Mouse (Mus musculus) adrenal gland, postnatal 10 days (tissue): ENCODE results near the gene Csnk2b. TPM values are rescaled to one million over a fixed set of nuclear protein-coding genes. Genes with fewer than 3 reads are reported as not detected.

Experiments used
- DNase-seq: peaks from one replicate; pipeline ENCODE4 v3.0.0; 2021; ENCODE audit warnings: mixed read lengths
- total RNA-seq, 2 experiments: library from RNA; stranded (reverse); gene quantifications; 2 replicates each; pipeline ENCODE4 v1.2.3; 2021

Gene Csnk2b
- total RNA-seq, 2 experiments from 2014 or later: 198 to 200 TPM

- DNase-seq: peak; percentile 95
These were observed 32.8 kb downstream of the Csnk2b start, which contains the start of gene Abhd16a for GRCm38 (mm10) chr17:35088825-35089644. Gene Abhd16a, plus strand, starts transcription at chr17:35089263.

- DNase-seq: no peak
These were observed 33.7 kb downstream of the Csnk2b start for GRCm38 (mm10) chr17:35088151-35088550.

- no peak for DNase-seq
These were observed 36.5 kb downstream of the Csnk2b start, which contains the start of gene Ly6g6f for GRCm38 (mm10) chr17:35085208-35085865. Gene Ly6g6f, minus strand, starts transcription at chr17:35085610.

DNA sequence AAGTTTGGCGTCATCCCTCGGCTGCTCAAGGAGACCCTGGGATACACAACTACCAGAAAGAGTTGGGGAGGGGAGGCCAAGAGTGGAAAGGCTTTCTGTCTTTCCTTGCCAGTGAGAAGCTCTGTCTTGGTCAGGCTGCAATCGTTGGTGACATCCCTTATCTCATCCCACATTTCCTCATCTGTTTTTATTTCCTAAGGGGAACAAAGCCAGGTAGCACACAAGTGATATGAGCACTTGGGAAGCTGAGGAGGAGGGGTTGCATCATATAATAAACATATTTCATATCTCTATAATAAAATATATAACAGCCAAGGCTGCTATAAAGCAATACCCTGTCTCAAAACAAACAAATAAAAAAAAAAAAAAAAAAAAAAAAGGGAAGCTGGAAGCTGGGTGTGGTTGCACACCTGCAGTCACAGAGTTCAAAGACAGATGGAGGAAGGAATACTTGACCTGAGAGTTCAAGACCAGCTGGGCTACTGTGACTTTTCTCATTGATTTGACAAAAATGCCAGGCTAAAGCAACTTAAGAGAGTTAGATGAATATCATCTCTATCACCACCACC lies 37.8 kb downstream of the Csnk2b start:
- no peak for DNase-seq

GRCm38 (mm10) chr17:35082841-35083576 lies 38.8 kb downstream of the Csnk2b start:
- no peak for DNase-seq

DNA sequence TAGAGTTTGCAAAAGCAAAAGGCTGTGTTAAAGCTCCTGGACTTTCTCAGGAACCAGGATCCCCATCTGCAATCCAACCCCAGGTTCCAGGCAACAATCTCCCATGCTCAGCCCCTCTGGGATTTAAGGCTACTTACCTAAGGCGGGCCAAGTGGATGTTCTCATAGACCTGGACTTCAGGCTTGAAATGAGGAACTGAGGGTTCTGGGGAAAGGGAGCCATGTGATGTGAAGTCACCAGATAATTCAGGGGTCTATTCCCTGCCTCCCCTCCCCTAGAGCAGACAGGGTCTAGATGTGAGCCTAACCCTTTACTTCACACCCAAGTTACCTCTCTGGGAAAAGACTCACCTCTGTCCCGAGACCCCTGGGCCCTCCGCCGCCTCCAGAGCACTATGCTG lies 41.1 kb downstream of the Csnk2b start:
- no peak for DNase-seq

DNA sequence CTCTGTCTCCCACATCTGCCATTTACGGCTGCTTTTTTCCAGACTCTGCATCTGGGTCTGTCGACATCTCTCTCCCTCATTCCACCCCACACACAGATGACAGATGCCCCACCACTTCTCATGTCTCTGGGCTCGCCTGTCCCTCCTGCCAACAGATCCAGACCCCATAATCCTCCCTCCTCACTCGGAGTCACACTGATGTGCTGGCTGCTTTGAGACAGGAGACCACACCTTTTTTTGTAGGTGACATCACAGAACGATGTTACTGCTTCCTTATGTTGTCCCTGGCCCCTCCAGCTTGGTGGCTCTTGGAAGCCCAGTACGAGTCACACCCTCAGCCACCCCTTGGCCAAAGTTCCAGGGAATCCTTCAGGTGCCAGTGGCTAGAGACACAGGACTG lies 41.6 kb downstream of the Csnk2b start:
- DNase-seq: no peak

- no peak for DNase-seq
These were observed 42.1 kb downstream of the Csnk2b start for GRCm38 (mm10) chr17:35079778-35080177.

GRCm38 (mm10) chr17:35077786-35078233 lies 44.0 kb downstream of the Csnk2b start, which contains the start of gene Ly6g6d:
Gene Ly6g6d, minus strand, starts transcription at chr17:35078065.
- DNase-seq: peak; percentile 53

GRCm38 (mm10) chr17:35077285-35077684 lies 44.6 kb downstream of the Csnk2b start:
- DNase-seq: no peak

DNA sequence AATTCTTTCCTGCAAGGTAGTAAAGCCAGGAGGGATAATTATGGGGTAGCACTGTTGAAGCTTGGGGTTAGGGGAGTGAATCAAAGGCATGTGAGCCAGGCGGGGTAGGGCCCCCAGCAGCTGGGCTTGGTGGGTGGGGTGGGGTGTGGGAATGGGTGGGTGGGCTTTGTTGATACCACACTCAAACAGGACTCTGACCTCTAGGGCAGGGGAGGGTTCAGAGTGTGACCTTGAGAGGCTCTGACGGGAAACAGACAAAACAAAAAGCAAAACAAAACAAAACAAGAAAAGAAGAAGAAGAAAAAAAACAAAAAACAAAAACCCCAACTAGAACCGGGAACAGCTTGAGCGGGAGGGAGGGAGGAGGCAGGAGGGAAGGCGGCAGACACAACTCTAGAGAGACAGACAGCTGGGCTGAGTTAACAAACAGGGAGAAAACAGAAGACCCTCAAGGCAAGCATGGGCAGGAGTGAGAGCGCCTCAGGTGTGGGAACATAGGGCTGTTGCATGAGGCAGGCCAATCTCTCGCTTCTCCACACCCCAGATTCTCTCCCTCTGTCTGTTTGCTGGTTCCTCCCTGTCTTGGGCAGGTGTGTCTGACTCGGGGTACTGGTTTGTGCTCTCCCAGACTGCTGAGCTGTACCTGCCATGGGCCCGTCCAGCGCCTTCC lies 45.2 kb downstream of the Csnk2b start, which contains the start of gene Ly6g6e:
Ly6g6e (plus strand) TSS at position 396 of the 670 bp plus-strand sequence.
- no peak for DNase-seq

GRCm38 (mm10) chr17:35074097-35074496 lies 47.8 kb downstream of the Csnk2b start:
- no peak for DNase-seq

DNA sequence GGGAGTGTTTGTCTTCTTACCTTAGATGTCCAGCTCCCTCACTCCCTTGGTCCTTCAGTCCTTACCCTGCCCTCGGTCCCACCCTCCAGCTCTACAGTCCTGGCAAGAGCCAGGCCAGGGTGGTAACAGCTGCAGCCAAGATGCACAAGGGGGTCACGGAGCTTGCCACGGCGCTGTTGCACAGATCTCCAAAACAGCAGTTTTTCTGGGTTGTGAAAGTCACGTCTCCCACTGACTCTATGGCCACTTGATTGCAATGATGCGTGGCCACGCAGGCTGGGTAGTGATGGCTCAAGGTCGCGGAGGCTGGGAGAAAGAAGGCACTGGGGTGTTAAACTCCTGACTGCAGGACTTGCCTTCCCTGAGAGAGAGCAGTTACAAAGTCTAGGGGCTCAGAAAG lies 50.4 kb downstream of the Csnk2b start:
- no peak for DNase-seq

GRCm38 (mm10) chr17:35070556-35071229 lies 51.2 kb downstream of the Csnk2b start:
- no peak for DNase-seq

GRCm38 (mm10) chr17:35068213-35068914 lies 53.5 kb downstream of the Csnk2b start:
- no peak for DNase-seq

Other genes with a start within 250 kb of the Csnk2b start
- gene Zbtb12, start 242.6 kb downstream of the Csnk2b start, total RNA-seq: 10 to 100 TPM; 13.5 to 17.8 TPM
- under 1 TPM in 1 of 2 experiments, not detected in 1; 0.21 TPM for gene Gm20547, start 240.0 kb downstream of the Csnk2b start, total RNA-seq
- gene C2, start 223.8 kb downstream of the Csnk2b start, total RNA-seq: 10 to 100 TPM; 41.1 TPM
- 100 to 1,000 TPM; 113 to 137 TPM for gene Ehmt2, start 223.6 kb downstream of the Csnk2b start, total RNA-seq
- gene Slc44a4, start 207.6 kb downstream of the Csnk2b start, total RNA-seq: 1 to 10 TPM in 1 of 2 experiments, under 1 TPM in 1; 1.00 to 1.2 TPM
- 10 to 100 TPM; 18.6 to 24.2 TPM for gene Neu1, start 190.8 kb downstream of the Csnk2b start, total RNA-seq
- 10 to 100 TPM; 16.4 to 32.9 TPM for gene Hspa1b, start 162.8 kb downstream of the Csnk2b start, total RNA-seq
- gene Gm20481, start 152.1 kb downstream of the Csnk2b start, total RNA-seq: not detected
- gene Hspa1a, start 149.9 kb downstream of the Csnk2b start, total RNA-seq: 10 to 100 TPM in 1 of 2 experiments, 1 to 10 TPM in 1; 7.3 to 13.6 TPM
- 1 to 10 TPM in 1 of 2 experiments, under 1 TPM in 1; 0.75 to 1.4 TPM for gene Hspa1l, start 149.3 kb downstream of the Csnk2b start, total RNA-seq
- 10 to 100 TPM; 39.0 to 42.8 TPM for gene Lsm2, start 140.2 kb downstream of the Csnk2b start, total RNA-seq
- 10 to 100 TPM; 56.5 to 63.0 TPM for gene Vars, start 121.1 kb downstream of the Csnk2b start, total RNA-seq
- gene Vwa7, start 105.5 kb downstream of the Csnk2b start, total RNA-seq: 1 to 10 TPM in 1 of 2 experiments, under 1 TPM in 1; 0.72 to 1.5 TPM
- 1 to 10 TPM; 1.1 to 1.6 TPM for gene Sapcd1, start 94.0 kb downstream of the Csnk2b start, total RNA-seq
- 1 to 10 TPM; 2.3 to 5.0 TPM for gene Msh5, start 75.3 kb downstream of the Csnk2b start, total RNA-seq
- 100 to 1,000 TPM in 1 of 2 experiments, 10 to 100 TPM in 1; 95.6 to 105 TPM for gene Clic1, start 72.1 kb downstream of the Csnk2b start, total RNA-seq
- gene Ddah2, start 63.0 kb downstream of the Csnk2b start, total RNA-seq: 10 to 100 TPM; 35.2 to 51.7 TPM
- gene Ly6g6c, start 56.7 kb downstream of the Csnk2b start, total RNA-seq: not detected
- under 1 TPM; 0.24 to 0.30 TPM for gene Mpig6b, start 55.9 kb downstream of the Csnk2b start, total RNA-seq
- gene Ly6g6e, start 45.2 kb downstream of the Csnk2b start, total RNA-seq: under 1 TPM in 1 of 2 experiments, not detected in 1; 0.27 TPM
- 1 to 10 TPM; 1.1 to 2.2 TPM for gene Ly6g6d, start 44.0 kb downstream of the Csnk2b start, total RNA-seq
- under 1 TPM in 1 of 2 experiments, not detected in 1; 0.48 TPM for gene Ly6g6f, start 36.4 kb downstream of the Csnk2b start, total RNA-seq
- gene Abhd16a, start 32.8 kb downstream of the Csnk2b start, total RNA-seq: 10 to 100 TPM; 77.2 to 91.4 TPM
- not detected for gene Ly6g5c, start 13.8 kb downstream of the Csnk2b start, total RNA-seq
- gene Ly6g5b, start 6.6 kb downstream of the Csnk2b start, total RNA-seq: under 1 TPM; 0.30 to 0.91 TPM
- gene Gpank1, start 598 bp downstream of the Csnk2b start, total RNA-seq: 10 to 100 TPM; 10.8 to 11.4 TPM
- gene D17H6S53E, start 4.3 kb upstream of the Csnk2b start, total RNA-seq: 10 to 100 TPM; 26.0 to 28.5 TPM
- 100 to 1,000 TPM in 1 of 2 experiments, 10 to 100 TPM in 1; 44.8 to 115 TPM for gene Apom, start 10.0 kb upstream of the Csnk2b start, total RNA-seq
- gene Bag6, start 13.1 kb upstream of the Csnk2b start, total RNA-seq: 100 to 1,000 TPM; 300 to 349 TPM
- 100 to 1,000 TPM; 182 to 212 TPM for gene Prrc2a, start 42.8 kb upstream of the Csnk2b start, total RNA-seq
- gene Aif1, start 54.0 kb upstream of the Csnk2b start, total RNA-seq: 1 to 10 TPM; 6.6 to 6.8 TPM
- 10 to 100 TPM in 1 of 2 experiments, 1 to 10 TPM in 1; 10.0 to 10.5 TPM for gene Lst1, start 66.4 kb upstream of the Csnk2b start, total RNA-seq
- 10 to 100 TPM; 11.5 to 12.6 TPM for gene Ltb, start 72.4 kb upstream of the Csnk2b start, total RNA-seq
- gene Tnf, start 80.0 kb upstream of the Csnk2b start, total RNA-seq: 1 to 10 TPM; 1.3 to 1.4 TPM
- gene Lta, start 83.3 kb upstream of the Csnk2b start, total RNA-seq: under 1 TPM; 0.81 to 0.97 TPM
- gene Gm16181, start 98.8 kb upstream of the Csnk2b start, total RNA-seq: 1 to 10 TPM in 1 of 2 experiments, not detected in 1; 1.3 TPM
- gene Atp6v1g2, start 111.6 kb upstream of the Csnk2b start, total RNA-seq: 1 to 10 TPM; 5.6 to 9.4 TPM
- gene Nfkbil1, start 113.7 kb upstream of the Csnk2b start, total RNA-seq: 10 to 100 TPM; 17.3 to 17.5 TPM
- 100 to 1,000 TPM; 189 to 235 TPM for gene Ddx39b, start 119.7 kb upstream of the Csnk2b start, total RNA-seq
- 100 to 1,000 TPM; 105 to 116 TPM for gene H2-D1, start 140.7 kb upstream of the Csnk2b start, total RNA-seq
- 1 to 10 TPM; 1.4 to 1.5 TPM for gene H2-Q1, start 198.4 kb upstream of the Csnk2b start, total RNA-seq
- 1 to 10 TPM in 1 of 2 experiments, under 1 TPM in 1; 0.70 to 1.4 TPM for gene H2-Q2, start 220.2 kb upstream of the Csnk2b start, total RNA-seq